Mouse (Mus musculus): ENCODE results near the gene Tmem110. TPM values are rescaled to one million over a fixed set of nuclear protein-coding genes. Genes with fewer than 3 reads are reported as not detected.

Tmem110 gene
- total RNA-seq, 1 experiment from 2014 or later = 7.1 TPM

GRCm38 (mm10) chr14:30880811-30881717, 55.7 kb downstream of the Tmem110 start:
- ATAC-seq (replicated peaks in 1 of 2; ENCODE audit: insufficient read depth in 1 of 2, low FRiP score in 2 of 2, low TSS enrichment in 1 of 2, low read depth in 1 of 2, poor library complexity in 2 of 2, severe bottlenecking in 2 of 2) = peak; percentile 71 to 75

GRCm38 (mm10) chr14:30881718-30882108, 56.3 kb downstream of the Tmem110 start:
- ATAC-seq (replicated peaks in 1 of 2; ENCODE audit: insufficient read depth in 1 of 2, low FRiP score in 2 of 2, low TSS enrichment in 1 of 2, low read depth in 1 of 2, poor library complexity in 2 of 2, severe bottlenecking in 2 of 2) = 0 out of 4 replicates have a peak, but pooled peaks of 1 of the 2 experiments have one; percentile 15

- ATAC-seq (replicated peaks in 1 of 2; ENCODE audit: insufficient read depth in 1 of 2, low FRiP score in 2 of 2, low TSS enrichment in 1 of 2, low read depth in 1 of 2, poor library complexity in 2 of 2, severe bottlenecking in 2 of 2) = no peak
These were observed 59.9 kb downstream of the Tmem110 start for GRCm38 (mm10) chr14:30885298-30885697.

- ATAC-seq (replicated peaks in 1 of 2; ENCODE audit: insufficient read depth in 1 of 2, low FRiP score in 2 of 2, low TSS enrichment in 1 of 2, low read depth in 1 of 2, poor library complexity in 2 of 2, severe bottlenecking in 2 of 2) = no peak
These were observed 60.8 kb downstream of the Tmem110 start, which contains the start of gene Itih4 for GRCm38 (mm10) chr14:30886204-30886603. Gene Itih4, plus strand, starts transcription at chr14:30886476.

GRCm38 (mm10) chr14:30888271-30888732, 62.9 kb downstream of the Tmem110 start:
- 0 out of 4 replicates have a peak, but pooled peaks have one; percentile 11 to 42 for ATAC-seq (replicated peaks in 1 of 2; ENCODE audit: insufficient read depth in 1 of 2, low FRiP score in 2 of 2, low TSS enrichment in 1 of 2, low read depth in 1 of 2, poor library complexity in 2 of 2, severe bottlenecking in 2 of 2)

- ATAC-seq (replicated peaks in 1 of 2; ENCODE audit: insufficient read depth in 1 of 2, low FRiP score in 2 of 2, low TSS enrichment in 1 of 2, low read depth in 1 of 2, poor library complexity in 2 of 2, severe bottlenecking in 2 of 2) = no peak
These were observed 74.6 kb downstream of the Tmem110 start for GRCm38 (mm10) chr14:30899972-30900371.

GRCm38 (mm10) chr14:30902628-30903027, 77.2 kb downstream of the Tmem110 start:
- no peak for ATAC-seq (replicated peaks in 1 of 2; ENCODE audit: insufficient read depth in 1 of 2, low FRiP score in 2 of 2, low TSS enrichment in 1 of 2, low read depth in 1 of 2, poor library complexity in 2 of 2, severe bottlenecking in 2 of 2)

GRCm38 (mm10) chr14:30903036-30903435, 77.6 kb downstream of the Tmem110 start:
- no peak for ATAC-seq (replicated peaks in 1 of 2; ENCODE audit: insufficient read depth in 1 of 2, low FRiP score in 2 of 2, low TSS enrichment in 1 of 2, low read depth in 1 of 2, poor library complexity in 2 of 2, severe bottlenecking in 2 of 2)

GRCm38 (mm10) chr14:30904307-30904706, 78.9 kb downstream of the Tmem110 start:
- no peak for ATAC-seq (replicated peaks in 1 of 2; ENCODE audit: insufficient read depth in 1 of 2, low FRiP score in 2 of 2, low TSS enrichment in 1 of 2, low read depth in 1 of 2, poor library complexity in 2 of 2, severe bottlenecking in 2 of 2)

GRCm38 (mm10) chr14:30906001-30906400, 80.6 kb downstream of the Tmem110 start:
- ATAC-seq (replicated peaks in 1 of 2; ENCODE audit: insufficient read depth in 1 of 2, low FRiP score in 2 of 2, low TSS enrichment in 1 of 2, low read depth in 1 of 2, poor library complexity in 2 of 2, severe bottlenecking in 2 of 2) = no peak

- peak; percentile 76 to 83; a peak in 3 of 4 replicates for ATAC-seq (replicated peaks in 1 of 2; ENCODE audit: insufficient read depth in 1 of 2, low FRiP score in 2 of 2, low TSS enrichment in 1 of 2, low read depth in 1 of 2, poor library complexity in 2 of 2, severe bottlenecking in 2 of 2)
These were observed 82.5 kb downstream of the Tmem110 start for GRCm38 (mm10) chr14:30907814-30908265.

- ATAC-seq (replicated peaks in 1 of 2; ENCODE audit: insufficient read depth in 1 of 2, low FRiP score in 2 of 2, low TSS enrichment in 1 of 2, low read depth in 1 of 2, poor library complexity in 2 of 2, severe bottlenecking in 2 of 2) = no peak
These were observed 85.8 kb downstream of the Tmem110 start for GRCm38 (mm10) chr14:30911141-30911540.

- no peak for ATAC-seq (replicated peaks in 1 of 2; ENCODE audit: insufficient read depth in 1 of 2, low FRiP score in 2 of 2, low TSS enrichment in 1 of 2, low read depth in 1 of 2, poor library complexity in 2 of 2, severe bottlenecking in 2 of 2)
These were observed 87.3 kb downstream of the Tmem110 start for GRCm38 (mm10) chr14:30912641-30913040.

- ATAC-seq (replicated peaks in 1 of 2; ENCODE audit: insufficient read depth in 1 of 2, low FRiP score in 2 of 2, low TSS enrichment in 1 of 2, low read depth in 1 of 2, poor library complexity in 2 of 2, severe bottlenecking in 2 of 2) = no peak
These were observed 88.0 kb downstream of the Tmem110 start for GRCm38 (mm10) chr14:30913404-30913803.

GRCm38 (mm10) chr14:30916516-30916915, 91.1 kb downstream of the Tmem110 start:
- no peak for ATAC-seq (replicated peaks in 1 of 2; ENCODE audit: insufficient read depth in 1 of 2, low FRiP score in 2 of 2, low TSS enrichment in 1 of 2, low read depth in 1 of 2, poor library complexity in 2 of 2, severe bottlenecking in 2 of 2)

GRCm38 (mm10) chr14:30922053-30922670, 96.8 kb downstream of the Tmem110 start:
- ATAC-seq (replicated peaks in 1 of 2; ENCODE audit: insufficient read depth in 1 of 2, low FRiP score in 2 of 2, low TSS enrichment in 1 of 2, low read depth in 1 of 2, poor library complexity in 2 of 2, severe bottlenecking in 2 of 2) = no peak

GRCm38 (mm10) chr14:30923375-30924105, 98.2 kb downstream of the Tmem110 start, which contains the start of gene Itih3:
Gene Itih3, minus strand, starts transcription at chr14:30923760.
- 0 out of 4 replicates have a peak, but pooled peaks of 1 of the 2 experiments have one; percentile 10 for ATAC-seq (replicated peaks in 1 of 2; ENCODE audit: insufficient read depth in 1 of 2, low FRiP score in 2 of 2, low TSS enrichment in 1 of 2, low read depth in 1 of 2, poor library complexity in 2 of 2, severe bottlenecking in 2 of 2)

Data from hematopoietic stem cell, adult 5-6 weeks (primary cell).